Mouse (Mus musculus): Measurements from ENCODE around the gene Bnipl.

DNA sequence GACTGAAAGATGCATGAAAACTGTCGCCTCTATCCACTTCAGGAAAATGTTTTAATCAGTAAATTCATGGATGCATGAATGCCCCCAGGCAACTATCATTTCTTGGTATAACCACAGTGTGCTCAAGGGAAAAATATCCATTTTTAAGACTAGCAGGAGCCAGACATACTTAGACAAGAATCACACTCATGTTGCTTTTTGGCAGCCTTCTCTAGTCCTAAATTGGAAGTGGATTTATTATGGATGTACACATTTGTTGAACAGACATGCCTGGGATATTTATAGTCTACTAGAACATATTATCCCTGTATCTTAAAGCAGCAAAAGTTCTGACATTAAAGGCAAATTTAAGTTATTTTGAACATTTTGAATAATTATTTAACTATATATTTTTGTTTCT lies 13.7 kb upstream of the Bnipl start:
- no peak for TF ChIP-seq CTCF (IDR thresholded peaks at IDR 0.05; ENCODE audit: low read depth)
- TF ChIP-seq EP300 (optimal IDR thresholded peaks at IDR 0.05), result no peak
